Mouse (Mus musculus) heart, embryonic 11.5 days (tissue): ENCODE measurements around the gene Actn2. TPM values are rescaled to one million over a fixed set of nuclear protein-coding genes. Genes with fewer than 3 reads are reported as not detected.

ENCODE experiments used
- ATAC-seq: fragments of 200-750 bp; cut with Nextera tagmentation; replicated peaks from 2 replicates; pipeline ENCODE4 v1.8.0; 2017; ENCODE audit warnings: moderate library complexity; ENCODE audit not compliant: insufficient number of reproducible peaks, low FRiP score, low TSS enrichment
- H3K27ac ChIP-seq: fragments of 300-500 bp; sonication (generic); 2 replicates; pipeline ENCODE4 v1.5.1; 2014; ENCODE audit warnings: mild to moderate bottlenecking, low read depth, low read length
- H3K27me3 ChIP-seq: fragments of 300-500 bp; sonication (generic); 2 replicates; pipeline ENCODE4 v1.6.1; 2014; ENCODE audit warnings: mild to moderate bottlenecking, low read length, mixed read lengths; ENCODE audit not compliant: control insufficient read depth, insufficient read depth
- H3K36me3 ChIP-seq: fragments of 300-500 bp; sonication (generic); 2 replicates; pipeline ENCODE4 v1.6.1; 2014; ENCODE audit warnings: mild to moderate bottlenecking, low read length, moderate library complexity, mixed read lengths; ENCODE audit not compliant: control insufficient read depth, insufficient read depth
- H3K4me1 ChIP-seq: fragments of 300-500 bp; sonication (generic); 2 replicates; pipeline ENCODE4 v1.6.1; 2014; ENCODE audit warnings: low read length; ENCODE audit not compliant: control insufficient read depth, insufficient read depth
- H3K4me2 ChIP-seq: fragments of 300-500 bp; sonication (generic); 2 replicates; pipeline ENCODE4 v1.6.1; 2014; ENCODE audit warnings: mild to moderate bottlenecking, moderate library complexity
- H3K4me3 ChIP-seq: fragments of 300-500 bp; sonication (generic); 2 replicates; pipeline ENCODE4 v1.5.1; 2014; ENCODE audit warnings: low read depth, low read length
- H3K9ac ChIP-seq: fragments of 300-500 bp; sonication (generic); 2 replicates; pipeline ENCODE4 v1.6.1; 2014; ENCODE audit warnings: mild to moderate bottlenecking, low read depth, low read length, moderate library complexity
- H3K9me3 ChIP-seq: fragments of 300-500 bp; sonication (generic); replicated peaks from 2 replicates; pipeline ENCODE4 v1.6.1; 2016; ENCODE audit warnings: low read length; ENCODE audit not compliant: control insufficient read depth
- WGBS: fragments of 180-500 bp; shearing (Covaris S2); extraction: QIAGEN DNeasy Blood & Tissue Kit; methylation state at CpG from one replicate; pipeline ENCODE4 v1.1.7; 2014; ENCODE audit not compliant: insufficient replicate concordance; 5-methylcytosine and 5-hydroxymethylcytosine counted together
- polyA plus RNA-seq: library from polyadenylated mRNA; unstranded; fragments of >200 nt; fragmentation: Nextera tagmentation; extraction: Ambion mirVana; gene quantifications from 2 replicates; pipeline ENCODE4 v1.2.1, GENCODE M21; 2014

Actn2 gene
- polyA plus RNA-seq, 1 experiment from 2014 or later, result 1,008 TPM

- no peak for ATAC-seq
- H3K27me3 ChIP-seq, result no peaks in the 10 kb centered on the region
Observed at GRCm38 (mm10) chr13:12263996-12264395, 76.6 kb downstream of the Actn2 start.

GRCm38 (mm10) chr13:12261505-12261904 lies 79.1 kb downstream of the Actn2 start:
- Histone ChIP-seq H3K4me3 (no peak overlapping the region), H3K36me3 (no peaks in the 10 kb centered on the region), H3K27ac (no peak overlapping the region), H3K9ac (no peak overlapping the region), H3K4me1 (peaks cover 4% of the 10 kb centered on the region; the same call in 1 of the 2 replicates), H3K4me2 (no peak overlapping the region), H3K27me3 (no peaks in the 10 kb centered on the region), H3K9me3 (no peaks in the 10 kb centered on the region; the same call in 1 of the 2 replicates)
- ATAC-seq, result no peak

More at GRCm38 (mm10) chr13:12263996-12264395, 76.6 kb downstream of the Actn2 start:
- Histone ChIP-seq H3K9ac (no peak overlapping the region), H3K27ac (no peak overlapping the region), H3K9me3 (no peaks in the 10 kb centered on the region; the same call in 1 of the 2 replicates), H3K4me3 (no peak overlapping the region), H3K4me1 (no peaks in the 10 kb centered on the region), H3K4me2 (no peak overlapping the region), H3K36me3 (0 out of 2 replicates have a peak, but pooled peaks cover 3% of the 10 kb centered on the region)
- WGBS, result 74% methylated on average over 6 of the region's 6 CpGs

GRCm38 (mm10) chr13:12257391-12258380 lies 82.9 kb downstream of the Actn2 start, which contains the start of gene Mtr:
Mtr (minus strand) TSS chr13:12258113.
- H3K27ac ChIP-seq, result peak within 1 kb of the TSS; percentile 85
- peak within 1 kb of the TSS; percentile 80 for H3K4me2 ChIP-seq
- H3K4me3 ChIP-seq, result peak within 1 kb of the TSS; percentile 57
- peak; percentile 99 for ATAC-seq
- H3K27me3 ChIP-seq, result no peaks in the 10 kb centered on the region
- peak within 1 kb of the TSS; percentile 82 for H3K9ac ChIP-seq
- H3K4me1 ChIP-seq, result peaks cover 13% of the 10 kb centered on the region
- WGBS, result under 1% methylated on average over 69 of the region's 69 CpGs
- no peaks in the 10 kb centered on the region; the same call in 1 of the 2 replicates for H3K9me3 ChIP-seq
- no peaks in the 10 kb centered on the region for H3K36me3 ChIP-seq

- H3K27me3 ChIP-seq, result no peaks in the 10 kb centered on the region
- peaks cover 13% of the 10 kb centered on the region for H3K4me1 ChIP-seq
- H3K36me3 ChIP-seq, result no peaks in the 10 kb centered on the region
- no peak for ATAC-seq
- peak overlapping the region; percentile 80 for H3K4me2 ChIP-seq
- 15% methylated on average over 10 of the region's 10 CpGs for WGBS
- peak overlapping the region; percentile 57 for H3K4me3 ChIP-seq
- H3K27ac ChIP-seq, result peak overlapping the region; percentile 85; the same call in 1 of the 2 replicates
- H3K9ac ChIP-seq, result peak overlapping the region; percentile 82
- no peaks in the 10 kb centered on the region; the same call in 1 of the 2 replicates for H3K9me3 ChIP-seq
Observed at GRCm38 (mm10) chr13:12256871-12257390, 83.6 kb downstream of the Actn2 start.

- Histone ChIP-seq H3K36me3 (no peaks in the 10 kb centered on the region), H3K4me1 (peaks cover 13% of the 10 kb centered on the region), H3K9me3 (no peaks in the 10 kb centered on the region; the same call in 1 of the 2 replicates), H3K9ac (no peak overlapping the region), H3K4me3 (peak overlapping the region; percentile 57), H3K4me2 (peak overlapping the region; percentile 80), H3K27me3 (no peaks in the 10 kb centered on the region), H3K27ac (no peak overlapping the region)
- no peak for ATAC-seq
- WGBS, result 73% methylated on average over 3 of the region's 3 CpGs
Observed at GRCm38 (mm10) chr13:12255911-12256705, 84.5 kb downstream of the Actn2 start.

GRCm38 (mm10) chr13:12250496-12250895 lies 90.1 kb downstream of the Actn2 start:
- no peak for ATAC-seq

GRCm38 (mm10) chr13:12249195-12249898 lies 91.2 kb downstream of the Actn2 start:
- no peaks in the 10 kb centered on the region for H3K27me3 ChIP-seq
- no peak overlapping the region for H3K4me3 ChIP-seq
- peaks cover 13% of the 10 kb centered on the region for H3K36me3 ChIP-seq
- no peaks in the 10 kb centered on the region for H3K9me3 ChIP-seq
- no peak for ATAC-seq
- H3K9ac ChIP-seq, result no peak overlapping the region
- WGBS, result 75% methylated on average over 8 of the region's 8 CpGs
- no peak overlapping the region for H3K27ac ChIP-seq
- peaks cover 6% of the 10 kb centered on the region; the same call in 1 of the 2 replicates for H3K4me1 ChIP-seq
- H3K4me2 ChIP-seq, result no peak overlapping the region

More at GRCm38 (mm10) chr13:12250496-12250895, 90.1 kb downstream of the Actn2 start:
- H3K9me3 ChIP-seq, result no peaks in the 10 kb centered on the region
- no peak overlapping the region for H3K4me3 ChIP-seq
- WGBS, result 88% methylated on average over 3 of the region's 3 CpGs
- H3K27me3 ChIP-seq, result no peaks in the 10 kb centered on the region
- peaks cover 6% of the 10 kb centered on the region; the same call in 1 of the 2 replicates for H3K4me1 ChIP-seq
- H3K9ac ChIP-seq, result no peak overlapping the region
- H3K36me3 ChIP-seq, result peaks cover 10% of the 10 kb centered on the region
- no peak overlapping the region for H3K27ac ChIP-seq
- H3K4me2 ChIP-seq, result no peak overlapping the region
